In genomic region chr12:84589825-84590761, GRCm38 (mm10) we compare ENCODE assay signal across 8 mouse cellular contexts. TPM values are rescaled to one million over a fixed set of nuclear protein-coding genes. Genes with fewer than 3 reads are reported as not detected.
DNase-seq lines count a peak whose midpoint lies in the region; ATAC-seq lines count a peak whose summit lies in the region.

No protein-coding gene starts in this region.

- H3K4me1 ChIP-seq in intestine, embryonic 14.5 days (replicated peaks; ENCODE audit: control insufficient read depth, insufficient read depth, low read length) = no peaks in the 10 kb centered on the region

- peak overlapping the region; percentile 100 for H3K4me2 ChIP-seq in intestine, embryonic 14.5 days (ENCODE audit: low read length)

- no peaks in the 10 kb centered on the region for H3K27me3 ChIP-seq in intestine, embryonic 14.5 days (replicated peaks; ENCODE audit: control insufficient read depth, insufficient read depth, low read length)

- intact Hi-C loops in left cerebral cortex, postnatal 14 days (cut with DNase I) = loop anchor here (1.0 kb wide), 1 partner anchor 122 kb away; no protein-coding TSS in a partner anchor

- DNase-seq in adrenal gland, adult (ENCODE audit: inconsistent age in 2 of 2, low spot score in 1 of 2) = peak; percentile 87 to 97
- DNase-seq in embryo, embryonic 10.5 days (ENCODE audit: low spot score) = peak; percentile 96
- DNase-seq in gastrocnemius, postnatal 25 days = peak; percentile 75
- DNase-seq in intestine, embryonic 14.5 days (ENCODE audit: low spot score) = peak; percentile 99
- DNase-seq in left cerebral cortex, postnatal 14 days (ENCODE audit: low spot score in 2 of 2) = peak; percentile 96 to 98
- peak; percentile 94 for DNase-seq in mesoderm, embryonic 11.5 days (ENCODE audit: low read depth, low spot score)
- peak; percentile 89 to 91 for DNase-seq in right cerebral cortex, postnatal 36 days (ENCODE audit: low spot score in 2 of 2)
- DNase-seq in yolk sac, embryonic 10.5 days (ENCODE audit: low spot score) = peak; percentile 69

- no peaks in the 10 kb centered on the region for H3K9me3 ChIP-seq in intestine, embryonic 14.5 days (ENCODE audit: control insufficient read depth, low read length)

- H3K9ac ChIP-seq in intestine, embryonic 14.5 days (ENCODE audit: low read length) = peak overlapping the region; percentile 54

- H3K4me3 ChIP-seq in intestine, embryonic 14.5 days (ENCODE audit: low read depth, low read length) = peak overlapping the region; percentile 57

- H3K27ac ChIP-seq in intestine, embryonic 14.5 days (ENCODE audit: low read depth) = no peak overlapping the region

- peak; percentile 53 for ATAC-seq in intestine, embryonic 14.5 days (replicated peaks; ENCODE audit: low FRiP score, low TSS enrichment, low read depth)

- no peaks in the 10 kb centered on the region for H3K36me3 ChIP-seq in intestine, embryonic 14.5 days (ENCODE audit: control insufficient read depth, insufficient read depth, low read length)

- WGBS in intestine, embryonic 14.5 days = under 1% methylated on average over 54 of the region's 54 CpGs

RNA-seq across cellular contexts. Expression of gene Vsx2, which starts 20.5 kb away (rescaled TPM):
- not detected for total RNA-seq in gastrocnemius, postnatal 25 days (2021)
- not detected in 2 replicates for polyA plus RNA-seq in intestine, embryonic 14.5 days (2014; fragmentation: Nextera tagmentation; extraction: Ambion mirVana)
- total RNA-seq in left cerebral cortex, postnatal 14 days (2021) = under 1 TPM; 0.17 to 0.24 TPM

RNA-seq across cellular contexts. Expression of gene Abcd4, which starts 27.1 kb away (rescaled TPM):
- total RNA-seq in gastrocnemius, postnatal 25 days (2021) = 1 to 10 TPM; 4.2 to 5.9 TPM
- 10.3 and 12.8 TPM in 2 replicates for polyA plus RNA-seq in intestine, embryonic 14.5 days (2014; fragmentation: Nextera tagmentation; extraction: Ambion mirVana)
- total RNA-seq in left cerebral cortex, postnatal 14 days (2021) = 10 to 100 TPM; 10.4 to 11.9 TPM

RNA-seq across cellular contexts. Expression of gene Vrtn, which starts 50.7 kb away (rescaled TPM):
- total RNA-seq in gastrocnemius, postnatal 25 days (2021) = not detected
- not detected in 2 replicates for polyA plus RNA-seq in intestine, embryonic 14.5 days (2014; fragmentation: Nextera tagmentation; extraction: Ambion mirVana)
- not detected for total RNA-seq in left cerebral cortex, postnatal 14 days (2021)
